Mouse (Mus musculus) midbrain, embryonic 16.5 days (tissue): ENCODE results near the gene Cnih1. TPM values are rescaled to one million over a fixed set of nuclear protein-coding genes. Genes with fewer than 3 reads are reported as not detected.
"Not testable (repeated sequence)": the region's sequence is repeated elsewhere in the genome, so short reads cannot be mapped to it uniquely, and the experiment has no call there.

Experiments used
- ATAC-seq: fragments of 200-750 bp; cut with Nextera tagmentation; 2 replicates; pipeline ENCODE4 v1.8.0; 2017; ENCODE audit warnings: moderate TSS enrichment
- H3K27ac ChIP-seq: fragments of 300-500 bp; sonication (generic); 2 replicates; pipeline ENCODE4 v1.5.1; 2014; ENCODE audit warnings: mild to moderate bottlenecking, low read length, mixed read lengths
- H3K27me3 ChIP-seq: fragments of 300-500 bp; sonication (generic); 2 replicates; pipeline ENCODE4 v1.6.1; 2014; ENCODE audit warnings: low read depth, low read length, mixed read lengths; ENCODE audit not compliant: control insufficient read depth, insufficient read depth
- H3K36me3 ChIP-seq: fragments of 300-500 bp; sonication (generic); 2 replicates; pipeline ENCODE4 v1.6.1; 2014; ENCODE audit warnings: mild to moderate bottlenecking, low read length, moderate library complexity, mixed read lengths; ENCODE audit not compliant: control insufficient read depth, insufficient read depth
- H3K4me1 ChIP-seq: fragments of 300-500 bp; sonication (generic); 2 replicates; pipeline ENCODE4 v1.6.1; 2014; ENCODE audit warnings: mild to moderate bottlenecking, low read length, mixed read lengths; ENCODE audit not compliant: control insufficient read depth, insufficient read depth
- H3K4me2 ChIP-seq: fragments of 300-500 bp; sonication (generic); 2 replicates; pipeline ENCODE4 v1.6.1; 2014; ENCODE audit warnings: mild to moderate bottlenecking, low read length, mixed read lengths
- H3K4me3 ChIP-seq: fragments of 300-500 bp; sonication (generic); 2 replicates; pipeline ENCODE4 v1.5.1; 2014; ENCODE audit warnings: low read depth, mild to moderate bottlenecking, low read length, moderate library complexity, mixed read lengths
- H3K9ac ChIP-seq: fragments of 300-500 bp; sonication (generic); 2 replicates; pipeline ENCODE4 v1.6.1; 2014; ENCODE audit warnings: low read depth, low read length, mixed read lengths
- H3K9me3 ChIP-seq: fragments of 300-500 bp; sonication (generic); replicated peaks from 2 replicates; pipeline ENCODE4 v1.6.1; 2014; ENCODE audit warnings: mild to moderate bottlenecking, low read length, mixed read lengths; ENCODE audit not compliant: control insufficient read depth, poor library complexity, severe bottlenecking
- WGBS: fragments of 180-500 bp; shearing (Covaris S2); extraction: QIAGEN DNeasy Blood & Tissue Kit; methylation state at CpG from one replicate; pipeline ENCODE4 v1.1.7; 2014; 5-methylcytosine and 5-hydroxymethylcytosine counted together
- polyA plus RNA-seq: library from polyadenylated mRNA; unstranded; fragments of >200 nt; fragmentation: Nextera tagmentation; extraction: Ambion mirVana; gene quantifications from 2 replicates; pipeline ENCODE4 v1.2.1, GENCODE M21; 2015

Cnih1 gene
- polyA plus RNA-seq, 1 experiment from 2014 or later = 184 TPM

DNA sequence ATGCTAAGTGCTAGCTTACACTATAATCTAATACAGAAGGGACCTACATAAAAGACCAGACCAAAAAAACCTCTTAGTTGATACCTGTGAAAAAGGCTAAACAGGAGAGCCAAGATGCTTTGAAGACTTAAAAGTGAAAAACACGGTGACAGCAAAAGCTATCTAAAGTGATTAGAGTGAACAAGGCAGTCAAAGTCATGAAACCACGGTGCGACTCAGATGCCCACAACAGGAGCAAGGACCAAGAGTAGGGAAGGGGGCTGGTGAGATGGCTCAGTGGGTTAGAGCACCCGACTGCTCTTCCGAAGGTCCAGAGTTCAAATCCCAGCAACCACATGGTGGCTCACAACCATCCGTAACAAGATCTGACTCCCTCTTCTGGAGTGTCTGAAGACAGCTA lies 31.8 kb upstream of the Cnih1 start:
- not testable (repeated sequence) for H3K27me3 ChIP-seq, H3K27ac ChIP-seq, H3K4me2 ChIP-seq, H3K9ac ChIP-seq, H3K4me3 ChIP-seq, H3K36me3 ChIP-seq, ATAC-seq, H3K9me3 ChIP-seq
- WGBS = 99% methylated on average over 5 of the region's 6 CpGs
- peaks cover 13% of the 10 kb centered on the region for H3K4me1 ChIP-seq

DNA sequence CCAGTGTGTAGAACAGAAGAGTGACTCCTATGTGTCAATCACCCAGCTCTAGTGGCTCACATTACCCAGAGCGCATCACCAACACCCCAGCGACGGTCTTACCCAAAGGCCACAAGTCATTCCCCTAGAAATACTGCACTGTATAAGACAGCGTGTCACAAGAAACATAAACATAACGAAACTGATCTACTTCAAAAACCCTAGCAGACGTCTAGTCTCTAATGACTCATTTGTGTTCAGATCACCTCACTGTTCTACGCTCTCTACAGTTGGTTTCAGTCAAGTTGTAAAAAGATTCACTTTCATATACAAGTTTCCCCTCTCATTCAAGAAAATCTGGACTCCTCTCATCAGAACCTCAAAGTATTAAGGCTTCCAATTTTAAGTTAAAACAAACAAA lies 30.5 kb upstream of the Cnih1 start:
- WGBS = 97% methylated on average over 7 of the region's 7 CpGs
- H3K27me3 ChIP-seq = no peaks in the 10 kb centered on the region
- H3K4me2 ChIP-seq = no peak overlapping the region
- ATAC-seq = no peak
- no peak overlapping the region for H3K9ac ChIP-seq
- no peaks in the 10 kb centered on the region for H3K9me3 ChIP-seq
- H3K4me1 ChIP-seq = peaks cover 13% of the 10 kb centered on the region
- H3K27ac ChIP-seq = no peak overlapping the region
- H3K4me3 ChIP-seq = no peak overlapping the region
- H3K36me3 ChIP-seq = peaks cover 7% of the 10 kb centered on the region; the same call in 1 of the 2 replicates

DNA sequence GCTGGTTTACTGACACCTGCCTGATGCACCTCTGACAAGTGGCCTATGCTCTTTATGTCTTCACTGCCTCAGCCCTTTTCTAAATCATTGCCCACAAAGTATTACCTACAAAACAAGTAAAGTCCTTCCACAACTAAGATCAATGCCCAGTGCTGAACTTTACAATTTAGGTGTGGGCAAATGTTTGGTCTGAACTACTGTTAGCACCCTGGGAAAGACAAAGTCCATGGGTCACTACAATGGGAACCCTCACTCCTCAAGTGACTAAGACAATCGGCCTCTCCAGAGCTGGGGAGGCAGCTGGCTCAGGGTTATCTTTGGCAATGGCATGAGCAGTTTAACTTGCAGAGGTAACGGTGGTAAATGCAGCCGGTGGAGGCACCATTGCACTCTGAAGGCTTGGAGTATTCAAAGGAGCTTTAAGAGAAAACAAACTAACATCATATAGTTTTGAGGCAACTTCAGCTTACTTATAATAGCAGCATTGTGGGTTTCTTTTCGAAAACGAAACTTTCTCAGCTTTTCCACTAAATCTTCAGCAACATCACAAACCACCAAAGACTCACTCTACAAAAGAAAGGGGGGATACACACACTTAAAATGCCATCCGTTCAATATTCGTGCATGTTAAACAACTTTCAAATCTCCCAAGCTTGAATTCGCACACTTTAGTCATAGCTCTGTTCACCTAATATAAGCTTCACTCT lies 28.9 kb upstream of the Cnih1 start:
- Histone ChIP-seq H3K27ac (no peak overlapping the region), H3K9ac (no peak overlapping the region), H3K4me1 (peaks cover 11% of the 10 kb centered on the region), H3K9me3 (no peaks in the 10 kb centered on the region), H3K27me3 (no peaks in the 10 kb centered on the region), H3K36me3 (peaks cover 11% of the 10 kb centered on the region), H3K4me3 (no peak overlapping the region), H3K4me2 (no peak overlapping the region)
- 93% methylated on average over 8 of the region's 8 CpGs for WGBS
- no peak for ATAC-seq

DNA sequence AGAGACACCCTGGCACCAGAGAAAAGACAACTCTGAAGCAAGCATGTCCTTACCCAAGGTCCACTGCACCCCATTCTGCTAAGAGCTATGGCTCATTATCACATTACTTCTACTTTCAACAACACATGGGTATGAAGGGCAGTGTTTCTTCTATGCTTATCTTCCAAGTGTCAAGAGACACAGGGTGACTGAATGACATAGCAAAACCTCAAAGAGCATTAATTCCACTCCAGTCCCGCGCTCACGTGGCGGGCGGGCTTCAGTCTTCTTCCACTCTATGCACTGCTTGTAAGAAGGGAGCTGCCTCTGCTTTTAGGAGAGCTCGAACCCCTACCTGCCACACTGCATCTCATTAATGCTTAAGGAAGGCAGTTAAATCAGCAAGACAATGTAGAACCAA lies 27.4 kb upstream of the Cnih1 start:
- no peak overlapping the region for H3K9ac ChIP-seq
- no peak overlapping the region for H3K4me2 ChIP-seq
- H3K4me3 ChIP-seq = no peak overlapping the region
- H3K9me3 ChIP-seq = no peaks in the 10 kb centered on the region
- 77% methylated on average over 6 of the region's 6 CpGs for WGBS
- no peak for ATAC-seq
- H3K4me1 ChIP-seq = peaks cover 4% of the 10 kb centered on the region
- H3K27me3 ChIP-seq = no peaks in the 10 kb centered on the region
- peaks cover 14% of the 10 kb centered on the region for H3K36me3 ChIP-seq
- H3K27ac ChIP-seq = no peak overlapping the region

DNA sequence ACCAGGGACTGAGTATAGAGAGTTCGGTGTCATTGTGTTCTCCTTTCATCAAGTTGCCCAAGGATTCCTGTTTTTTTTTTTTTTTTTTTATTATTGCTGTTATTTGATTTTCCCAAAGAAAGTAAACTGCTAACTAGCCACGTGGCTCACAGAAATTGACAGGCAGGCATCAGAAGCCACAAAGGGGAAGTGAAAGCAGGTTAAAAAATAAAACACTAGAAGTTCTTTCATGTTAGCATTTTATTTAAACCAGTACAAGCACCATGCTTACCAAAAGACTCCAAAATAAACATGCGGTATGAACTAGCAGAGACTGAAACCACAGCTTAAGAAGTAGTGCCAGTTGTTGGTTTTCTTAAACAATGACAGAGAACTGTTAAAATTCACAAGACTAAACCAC lies 19.7 kb upstream of the Cnih1 start:
- WGBS = 73% methylated on average over 3 of the region's 3 CpGs
- H3K9me3 ChIP-seq = no peaks in the 10 kb centered on the region
- no peaks in the 10 kb centered on the region for H3K4me1 ChIP-seq
- no peaks in the 10 kb centered on the region for H3K27me3 ChIP-seq
- no peak for ATAC-seq
- H3K4me3 ChIP-seq = no peak overlapping the region
- peaks cover 8% of the 10 kb centered on the region for H3K36me3 ChIP-seq
- no peak overlapping the region for H3K9ac ChIP-seq
- H3K27ac ChIP-seq = no peak overlapping the region
- H3K4me2 ChIP-seq = no peak overlapping the region

DNA sequence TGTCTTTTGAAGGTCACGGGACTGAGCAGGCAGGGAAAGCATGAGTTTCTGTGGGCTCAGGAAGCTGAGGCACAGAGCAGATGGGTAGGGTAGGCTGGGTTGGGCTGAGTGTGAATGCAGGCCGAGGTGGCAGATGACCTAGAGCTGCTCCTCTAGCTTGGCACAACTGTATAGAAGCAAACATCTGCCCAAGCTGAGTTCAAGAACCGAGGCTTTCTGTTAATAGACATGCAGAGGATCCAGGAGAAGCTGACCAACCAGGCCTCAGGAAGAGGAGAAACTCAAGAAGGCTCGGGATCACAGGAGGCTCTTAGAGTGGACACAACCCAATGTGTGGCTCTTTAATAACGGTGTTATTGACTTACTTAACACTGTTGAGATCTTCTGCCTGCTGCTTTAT lies 18.0 kb upstream of the Cnih1 start:
- Histone ChIP-seq H3K4me1 (no peaks in the 10 kb centered on the region), H3K4me3 (no peak overlapping the region), H3K36me3 (peaks cover 6% of the 10 kb centered on the region), H3K9me3 (no peaks in the 10 kb centered on the region), H3K4me2 (no peak overlapping the region), H3K27me3 (no peaks in the 10 kb centered on the region), H3K9ac (no peak overlapping the region), H3K27ac (no peak overlapping the region)
- WGBS = 86% methylated on average over 5 of the region's 5 CpGs
- no peak for ATAC-seq

DNA sequence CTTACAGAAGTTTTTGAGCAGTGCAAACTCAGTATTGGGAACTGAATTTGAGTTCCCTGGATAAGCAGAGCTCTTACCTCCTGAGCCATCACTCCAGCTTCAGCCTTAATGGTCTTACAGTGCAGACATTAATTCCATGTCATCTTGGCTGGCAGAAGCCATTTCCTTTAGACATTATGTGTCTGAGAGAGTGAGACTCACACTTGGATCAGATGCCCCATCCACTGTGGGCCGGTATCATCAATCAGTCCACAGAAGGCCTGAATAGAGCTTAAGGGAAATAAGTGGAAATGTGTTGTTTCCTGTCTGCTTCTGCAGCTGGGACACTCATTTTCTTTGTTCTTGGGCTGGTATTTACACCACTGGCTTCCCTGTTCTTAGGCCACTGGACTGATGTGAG lies 15.6 kb upstream of the Cnih1 start:
- no peak overlapping the region for H3K4me2 ChIP-seq
- no peak for ATAC-seq
- H3K4me3 ChIP-seq = no peak overlapping the region
- no peaks in the 10 kb centered on the region for H3K9me3 ChIP-seq
- H3K4me1 ChIP-seq = no peaks in the 10 kb centered on the region
- H3K27me3 ChIP-seq = no peaks in the 10 kb centered on the region
- no peak overlapping the region for H3K9ac ChIP-seq
- 79% methylated on average over 1 of the region's 1 CpGs for WGBS
- H3K36me3 ChIP-seq = peaks cover 2% of the 10 kb centered on the region; the same call in 1 of the 2 replicates
- H3K27ac ChIP-seq = no peak overlapping the region

DNA sequence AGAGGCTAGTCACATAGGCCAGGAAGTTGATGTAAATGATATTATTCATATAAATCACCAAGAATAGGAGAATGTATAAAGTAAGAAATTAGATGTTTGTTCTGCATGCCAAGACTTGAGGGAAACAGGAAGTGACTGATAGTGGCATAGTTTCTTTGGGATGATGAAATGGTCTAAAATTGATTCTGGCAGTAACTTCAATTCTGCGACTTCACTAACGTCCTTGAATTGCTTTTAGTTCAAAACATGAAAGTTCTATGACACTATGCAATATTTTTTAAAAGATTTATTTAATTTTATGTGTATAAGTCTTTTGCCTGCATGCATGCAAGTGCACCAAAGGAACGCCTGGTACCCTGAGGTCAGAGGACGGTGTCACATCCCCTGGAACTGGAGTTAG lies 15.0 kb upstream of the Cnih1 start:
- 94% methylated on average over 4 of the region's 4 CpGs for WGBS
- H3K4me3 ChIP-seq = no peak overlapping the region
- ATAC-seq = no peak
- H3K36me3 ChIP-seq = peaks cover 2% of the 10 kb centered on the region; the same call in 1 of the 2 replicates
- H3K9ac ChIP-seq = no peak overlapping the region
- H3K4me1 ChIP-seq = no peaks in the 10 kb centered on the region
- H3K27ac ChIP-seq = no peak overlapping the region
- no peaks in the 10 kb centered on the region for H3K9me3 ChIP-seq
- no peak overlapping the region for H3K4me2 ChIP-seq
- no peaks in the 10 kb centered on the region for H3K27me3 ChIP-seq

DNA sequence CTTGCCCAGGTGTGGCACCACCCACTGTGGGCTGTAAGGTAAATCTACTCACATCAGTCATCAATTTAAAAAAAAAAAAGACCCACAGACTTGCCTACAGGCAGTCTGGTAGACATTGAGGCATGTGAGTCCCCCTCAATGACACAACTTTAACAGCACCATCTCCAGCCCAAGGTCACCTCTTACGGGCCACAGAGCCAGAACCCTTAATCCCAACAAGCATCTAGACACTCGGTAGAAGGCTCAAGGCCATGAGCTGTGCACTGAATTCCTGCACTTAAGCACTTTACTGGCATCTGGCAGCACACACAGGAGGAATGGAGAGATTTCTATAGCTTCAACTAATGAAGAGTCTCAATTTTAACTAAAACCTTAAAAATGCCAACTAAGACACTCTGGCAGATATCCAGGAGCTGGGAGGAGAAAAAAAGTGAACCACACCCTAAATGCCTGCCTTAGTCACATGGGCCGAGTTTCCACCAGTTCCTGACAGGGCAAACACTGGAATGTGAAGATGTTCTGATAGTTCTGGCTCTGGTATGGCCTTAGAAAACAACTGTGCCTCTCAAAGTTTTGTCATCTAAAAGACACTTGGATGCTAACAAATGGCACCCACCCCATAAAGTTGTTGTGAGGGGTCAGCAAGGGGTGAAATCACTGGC lies 12.6 kb upstream of the Cnih1 start:
- Histone ChIP-seq H3K4me3 (no peak overlapping the region), H3K27me3 (no peaks in the 10 kb centered on the region), H3K9me3 (no peaks in the 10 kb centered on the region), H3K4me1 (no peaks in the 10 kb centered on the region), H3K36me3 (peaks cover 2% of the 10 kb centered on the region; the same call in 1 of the 2 replicates), H3K4me2 (no peak overlapping the region), H3K9ac (no peak overlapping the region), H3K27ac (no peak overlapping the region)
- no peak for ATAC-seq
- 86% methylated on average over 3 of the region's 3 CpGs for WGBS
